Mouse (Mus musculus) liver, postnatal 0 days (tissue): ENCODE measurements around the gene Twf1. TPM values are rescaled to one million over a fixed set of nuclear protein-coding genes. Genes with fewer than 3 reads are reported as not detected.
A peak's percentile ranks its signal among the peaks of the same experiment; 100 is the strongest.

Experiments
- ATAC-seq: fragments of 200-750 bp; cut with Nextera tagmentation; 2 replicates; pipeline ENCODE4 v1.8.0; 2017; ENCODE audit warnings: mild to moderate bottlenecking, moderate library complexity
- DNase-seq: peaks from one replicate; pipeline ENCODE4 v3.0.0-alpha.2; 2016
- H3K27ac ChIP-seq: fragments of 300-500 bp; sonication (generic); 2 replicates; pipeline ENCODE4 v1.5.1; 2014; ENCODE audit warnings: antibody characterized with exemption, moderate library complexity, mild to moderate bottlenecking, low read depth
- H3K27me3 ChIP-seq: fragments of 300-500 bp; sonication (generic); 2 replicates; pipeline ENCODE4 v1.6.1; 2014; ENCODE audit warnings: low read length, control low read depth, mixed read lengths; ENCODE audit not compliant: insufficient read depth
- H3K36me3 ChIP-seq: fragments of 300-500 bp; sonication (generic); replicated peaks from 2 replicates; pipeline ENCODE4 v1.6.1; 2014; ENCODE audit warnings: mild to moderate bottlenecking, control low read depth, low read length, moderate library complexity, mixed read lengths; ENCODE audit not compliant: insufficient read depth
- H3K4me1 ChIP-seq: fragments of 300-500 bp; sonication (generic); 2 replicates; pipeline ENCODE4 v1.6.1; 2014; ENCODE audit warnings: antibody characterized with exemption, mild to moderate bottlenecking, control low read depth; ENCODE audit not compliant: insufficient read depth
- H3K4me2 ChIP-seq: fragments of 300-500 bp; sonication (generic); 2 replicates; pipeline ENCODE4 v1.6.1; 2014; ENCODE audit warnings: low read depth, mild to moderate bottlenecking, low read length, moderate library complexity, mixed read lengths
- H3K4me3 ChIP-seq: fragments of 300-500 bp; sonication (generic); 2 replicates; pipeline ENCODE4 v1.5.1; 2014; ENCODE audit warnings: low read depth, low read length
- H3K9ac ChIP-seq: fragments of 300-500 bp; sonication (generic); replicated peaks from 2 replicates; pipeline ENCODE4 v1.6.1; 2014; ENCODE audit warnings: mild to moderate bottlenecking, moderate library complexity
- H3K9me3 ChIP-seq: fragments of 300-500 bp; sonication (generic); 2 replicates; pipeline ENCODE4 v1.6.1; 2016; ENCODE audit warnings: mild to moderate bottlenecking, control low read depth, low read length, mixed read lengths
- CTCF ChIP-seq: sonication (generic); IDR thresholded peaks from 2 replicates; pipeline ENCODE4 v1.5.1; 2016; ENCODE audit warnings: antibody characterized with exemption, low read depth
- EP300 ChIP-seq: IDR thresholded peaks from 2 replicates; pipeline ENCODE4 v1.6.1; 2016; ENCODE audit warnings: antibody characterized with exemption, low read depth, mild to moderate bottlenecking
- WGBS: fragments of 180-500 bp; shearing (Covaris S2); extraction: QIAGEN DNeasy Blood & Tissue Kit; methylation state at CpG from one replicate; pipeline ENCODE4 v1.1.7; 2014; ENCODE audit not compliant: insufficient replicate concordance; 5-methylcytosine and 5-hydroxymethylcytosine counted together
- polyA plus RNA-seq: library from polyadenylated mRNA; unstranded; fragments of >200 nt; fragmentation: Nextera tagmentation; extraction: Ambion mirVana; gene quantifications from 2 replicates; pipeline ENCODE4 v1.2.1, GENCODE M21; 2015

Gene Twf1
- polyA plus RNA-seq, 1 experiment from 2014 or later: 31.2 TPM

GRCm38 (mm10) chr15:94628463-94628829 is 38.8 kb upstream of the Twf1 start:
- DNase-seq (no peak), ATAC-seq (no peak)
- 47% methylated on average over 2 of the region's 2 CpGs for WGBS
- H3K4me3 ChIP-seq: no peak overlapping the region
- H3K4me1 ChIP-seq: no peaks in the 10 kb centered on the region
- H3K4me2 ChIP-seq: peak overlapping the region; percentile 76
- H3K9ac ChIP-seq: no peak overlapping the region
- no peaks in the 10 kb centered on the region for H3K36me3 ChIP-seq
- TF ChIP-seq EP300 (no peak), CTCF (no peak)
- peaks cover 28% of the 10 kb centered on the region for H3K27me3 ChIP-seq
- no peaks in the 10 kb centered on the region for H3K9me3 ChIP-seq
- H3K27ac ChIP-seq: no peak overlapping the region

- ATAC-seq (no peak), DNase-seq (no peak)
- no peak for TF ChIP-seq EP300
- TF ChIP-seq CTCF: no peak
- no peak overlapping the region for H3K4me3 ChIP-seq
- H3K36me3 ChIP-seq: no peaks in the 10 kb centered on the region
- no peak overlapping the region for H3K4me2 ChIP-seq
- H3K27me3 ChIP-seq: no peaks in the 10 kb centered on the region
- H3K4me1 ChIP-seq: no peaks in the 10 kb centered on the region
- H3K9me3 ChIP-seq: no peaks in the 10 kb centered on the region
- no peak overlapping the region for H3K27ac ChIP-seq
- no peak overlapping the region for H3K9ac ChIP-seq
Measured at GRCm38 (mm10) chr15:94620909-94621308, 31.2 kb upstream of the Twf1 start.

GRCm38 (mm10) chr15:94616036-94616435 is 26.3 kb upstream of the Twf1 start:
- WGBS: 83% methylated on average over 11 of the region's 11 CpGs
- Histone ChIP-seq H3K9ac (no peak overlapping the region), H3K9me3 (no peaks in the 10 kb centered on the region), H3K4me1 (no peaks in the 10 kb centered on the region), H3K27me3 (no peaks in the 10 kb centered on the region), H3K4me2 (no peak overlapping the region), H3K36me3 (no peaks in the 10 kb centered on the region), H3K27ac (no peak overlapping the region), H3K4me3 (no peak overlapping the region)
- no peak for ATAC-seq
- no peak for DNase-seq
- TF ChIP-seq CTCF (no peak), EP300 (no peak)

- Histone ChIP-seq H3K36me3 (no peaks in the 10 kb centered on the region), H3K4me3 (no peak overlapping the region), H3K27ac (no peak overlapping the region), H3K27me3 (no peaks in the 10 kb centered on the region), H3K9ac (no peak overlapping the region), H3K4me2 (no peak overlapping the region), H3K9me3 (no peaks in the 10 kb centered on the region), H3K4me1 (no peaks in the 10 kb centered on the region)
- ATAC-seq (no peak), DNase-seq (no peak)
- 82% methylated on average over 8 of the region's 8 CpGs for WGBS
- TF ChIP-seq CTCF (no peak), EP300 (no peak)
Measured at GRCm38 (mm10) chr15:94607768-94608167, 18.1 kb upstream of the Twf1 start.

GRCm38 (mm10) chr15:94602441-94602840 is 12.8 kb upstream of the Twf1 start:
- H3K27ac ChIP-seq: no peak overlapping the region
- no peak overlapping the region for H3K9ac ChIP-seq
- no peaks in the 10 kb centered on the region for H3K36me3 ChIP-seq
- ATAC-seq (no peak), DNase-seq (no peak)
- no peak overlapping the region for H3K4me3 ChIP-seq
- no peaks in the 10 kb centered on the region for H3K27me3 ChIP-seq
- peaks cover 3% of the 10 kb centered on the region; the same call in 1 of the 2 replicates for H3K4me1 ChIP-seq
- H3K4me2 ChIP-seq: no peak overlapping the region
- WGBS: 36% methylated on average over 3 of the region's 3 CpGs
- no peaks in the 10 kb centered on the region for H3K9me3 ChIP-seq
- no peak for TF ChIP-seq CTCF
- no peak for TF ChIP-seq EP300

GRCm38 (mm10) chr15:94601339-94601738 is 11.7 kb upstream of the Twf1 start:
- H3K9ac ChIP-seq: no peak overlapping the region
- peaks cover 3% of the 10 kb centered on the region; the same call in 1 of the 2 replicates for H3K4me1 ChIP-seq
- peak; percentile 74 for TF ChIP-seq CTCF
- TF ChIP-seq EP300: no peak
- no peaks in the 10 kb centered on the region for H3K27me3 ChIP-seq
- ATAC-seq: peak; percentile 70
- no peaks in the 10 kb centered on the region for H3K36me3 ChIP-seq
- no peak overlapping the region for H3K27ac ChIP-seq
- H3K4me3 ChIP-seq: no peak overlapping the region
- H3K4me2 ChIP-seq: no peak overlapping the region
- DNase-seq: peak; percentile 68
- 20% methylated on average over 3 of the region's 3 CpGs for WGBS
- no peaks in the 10 kb centered on the region for H3K9me3 ChIP-seq

- Histone ChIP-seq H3K4me2 (no peak overlapping the region), H3K9ac (no peak overlapping the region), H3K4me3 (no peak overlapping the region), H3K27ac (no peak overlapping the region), H3K9me3 (no peaks in the 10 kb centered on the region), H3K27me3 (no peaks in the 10 kb centered on the region), H3K4me1 (peaks cover 3% of the 10 kb centered on the region; the same call in 1 of the 2 replicates), H3K36me3 (no peaks in the 10 kb centered on the region)
- ATAC-seq: no peak
- TF ChIP-seq CTCF (no peak), EP300 (no peak)
- no peak for DNase-seq
- 66% methylated on average over 11 of the region's 11 CpGs for WGBS
Measured at GRCm38 (mm10) chr15:94600145-94600707, 10.5 kb upstream of the Twf1 start.
